14 mouse cellular contexts compared by ENCODE assay signal in the genomic region with DNA sequence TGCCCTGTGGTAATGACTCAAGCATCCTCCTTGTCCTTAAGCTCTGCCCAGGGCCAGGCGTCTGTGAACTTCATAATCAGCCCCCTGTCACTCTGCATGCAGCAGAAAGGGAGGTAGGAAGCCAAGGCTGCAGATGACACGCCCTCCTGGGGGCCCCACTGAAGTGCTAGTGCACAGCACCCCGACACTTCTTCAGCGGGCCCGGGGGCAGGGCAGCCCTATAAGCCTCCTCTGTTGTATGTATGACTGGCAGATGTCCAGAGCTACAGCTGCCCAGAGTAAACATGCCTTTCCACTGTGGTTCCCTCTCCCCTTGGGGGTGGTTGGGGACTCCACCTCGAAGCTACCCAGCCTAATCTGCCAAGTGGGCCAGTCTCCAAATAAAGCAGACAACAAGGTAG.
DNase-seq lines count a peak whose midpoint lies in the region; ATAC-seq and TF ChIP-seq lines count a peak whose summit lies in the region.
"Had no signal": no experiment of that assay in that cellular context is flagged by ENCODE, and none has a peak within 500 bp of the region (broad histone marks: within the 10 kb centered on the region; RNA-seq: fewer than 3 reads in every experiment).

No protein-coding gene starts in this region.

- no peak for TF ChIP-seq CTCF in heart, postnatal 0 days (IDR thresholded peaks at IDR 0.05; ENCODE audit: low read depth)
- no peak for TF ChIP-seq CTCF in hindbrain, postnatal 0 days (IDR thresholded peaks at IDR 0.05; ENCODE audit: low read depth)

- no peak overlapping the region for H3K4me3 ChIP-seq in heart, postnatal 0 days (ENCODE audit: low read depth, low read length)
- no peak overlapping the region for H3K4me3 ChIP-seq in midbrain, embryonic 14.5 days (replicated peaks; ENCODE audit: low read depth, low read length)
- H3K4me3 ChIP-seq in midbrain, embryonic 13.5 days (replicated peaks), result no peak overlapping the region
- H3K4me3 ChIP-seq in hindbrain, postnatal 0 days (ENCODE audit: low read length), result no peak overlapping the region
- H3K4me3 ChIP-seq: heart, embryonic 10.5 days; neural tube, embryonic 12.5 days had no signal

- H3K4me1 ChIP-seq in heart, postnatal 0 days (ENCODE audit: control insufficient read depth, insufficient read depth), result peaks cover 37% of the 10 kb centered on the region
- H3K4me1 ChIP-seq in midbrain, embryonic 14.5 days (ENCODE audit: control insufficient read depth, insufficient read depth, low read length), result peaks cover 6% of the 10 kb centered on the region; the same call in 1 of the 2 replicates
- peaks cover 21% of the 10 kb centered on the region for H3K4me1 ChIP-seq in midbrain, embryonic 13.5 days (replicated peaks)
- peaks cover 11% of the 10 kb centered on the region; the same call in 1 of the 2 replicates for H3K4me1 ChIP-seq in hindbrain, postnatal 0 days (ENCODE audit: insufficient read depth, low read length)

- H3K9me3 ChIP-seq in heart, postnatal 0 days (replicated peaks; ENCODE audit: control insufficient read depth, low read length), result no peaks in the 10 kb centered on the region
- no peaks in the 10 kb centered on the region for H3K9me3 ChIP-seq in midbrain, embryonic 14.5 days (ENCODE audit: control insufficient read depth, low read length)
- no peaks in the 10 kb centered on the region for H3K9me3 ChIP-seq in midbrain, embryonic 13.5 days
- no peaks in the 10 kb centered on the region for H3K9me3 ChIP-seq in hindbrain, postnatal 0 days (ENCODE audit: low read length)
- H3K9me3 ChIP-seq: heart, embryonic 10.5 days; neural tube, embryonic 12.5 days had no signal

- no peak overlapping the region for H3K27ac ChIP-seq in heart, postnatal 0 days (ENCODE audit: low read depth)
- no peak overlapping the region for H3K27ac ChIP-seq in midbrain, embryonic 14.5 days (replicated peaks; ENCODE audit: low read depth, low read length)
- no peak overlapping the region for H3K27ac ChIP-seq in midbrain, embryonic 13.5 days
- H3K27ac ChIP-seq in hindbrain, postnatal 0 days, result no peak overlapping the region
- H3K27ac ChIP-seq: heart, embryonic 10.5 days; neural tube, embryonic 12.5 days had no signal

- TF ChIP-seq EP300 in heart, postnatal 0 days (IDR thresholded peaks at IDR 0.05; ENCODE audit: low read depth), result no peak

- no peaks in the 10 kb centered on the region for H3K36me3 ChIP-seq in heart, postnatal 0 days (replicated peaks; ENCODE audit: control insufficient read depth, insufficient read depth, low read length)
- H3K36me3 ChIP-seq in midbrain, embryonic 14.5 days (ENCODE audit: control insufficient read depth, insufficient read depth, low read length), result no peaks in the 10 kb centered on the region
- H3K36me3 ChIP-seq in midbrain, embryonic 13.5 days, result no peaks in the 10 kb centered on the region
- H3K36me3 ChIP-seq in hindbrain, postnatal 0 days (ENCODE audit: insufficient read depth, low read length), result no peaks in the 10 kb centered on the region
- H3K36me3 ChIP-seq: heart, embryonic 10.5 days; neural tube, embryonic 12.5 days had no signal

- DNase-seq in heart, postnatal 0 days (ENCODE audit: low spot score), result peak; percentile 13
- no peak for DNase-seq in heart, postnatal 4 days
- peak; percentile 40 for DNase-seq in midbrain, embryonic 14.5 days
- peak; percentile 54 for DNase-seq in hindbrain, postnatal 0 days (ENCODE audit: low spot score)
- no peak for DNase-seq in layer of hippocampus, adult 8-10 months (ENCODE audit: low spot score in 2 of 2)
- DNase-seq: adrenal gland, postnatal 25 days; cerebellum, adult 11 months; kidney, adult 9 months; thymus, postnatal 14 days had no signal

- WGBS in heart, postnatal 0 days, result 18% methylated on average over 6 of the region's 6 CpGs
- 47% methylated on average over 6 of the region's 6 CpGs for WGBS in midbrain, embryonic 14.5 days
- 47% methylated on average over 6 of the region's 6 CpGs for WGBS in midbrain, embryonic 13.5 days
- WGBS in hindbrain, postnatal 0 days, result 29% methylated on average over 6 of the region's 6 CpGs

- H3K27me3 ChIP-seq in heart, postnatal 0 days (ENCODE audit: control insufficient read depth, insufficient read depth, low read length), result no peaks in the 10 kb centered on the region
- H3K27me3 ChIP-seq in midbrain, embryonic 14.5 days (ENCODE audit: control insufficient read depth, insufficient read depth, low read length), result no peaks in the 10 kb centered on the region
- no peaks in the 10 kb centered on the region for H3K27me3 ChIP-seq in midbrain, embryonic 13.5 days
- no peaks in the 10 kb centered on the region for H3K27me3 ChIP-seq in hindbrain, postnatal 0 days (ENCODE audit: insufficient read depth, low read length)
- H3K27me3 ChIP-seq: neural tube, embryonic 12.5 days had no signal

- H3K9ac ChIP-seq in heart, postnatal 0 days (replicated peaks; ENCODE audit: low read depth, low read length), result no peak overlapping the region
- H3K9ac ChIP-seq in midbrain, embryonic 14.5 days (replicated peaks; ENCODE audit: low read length), result no peak overlapping the region
- no peak overlapping the region for H3K9ac ChIP-seq in midbrain, embryonic 13.5 days (replicated peaks)
- no peak overlapping the region for H3K9ac ChIP-seq in hindbrain, postnatal 0 days (replicated peaks; ENCODE audit: low read length)
- H3K9ac ChIP-seq: neural tube, embryonic 12.5 days had no signal

- no peak overlapping the region for H3K4me2 ChIP-seq in heart, postnatal 0 days (ENCODE audit: low read depth, low read length)
- H3K4me2 ChIP-seq in midbrain, embryonic 14.5 days (ENCODE audit: low read length), result no peak overlapping the region
- H3K4me2 ChIP-seq in midbrain, embryonic 13.5 days (replicated peaks), result no peak overlapping the region
- H3K4me2 ChIP-seq in hindbrain, postnatal 0 days (ENCODE audit: low read depth, low read length), result no peak overlapping the region
- H3K4me2 ChIP-seq: neural tube, embryonic 12.5 days had no signal

- no peak for ATAC-seq in heart, postnatal 0 days (ENCODE audit: insufficient read depth, low read depth)
- ATAC-seq in midbrain, embryonic 14.5 days (ENCODE audit: low FRiP score, low TSS enrichment), result no peak
- ATAC-seq in midbrain, embryonic 13.5 days, result no peak
- 0 out of 2 replicates have a peak, but pooled peaks have one; percentile 19 for ATAC-seq in hindbrain, postnatal 0 days
- ATAC-seq in cerebellum, adult (ENCODE audit: insufficient number of reproducible peaks, low FRiP score, low TSS enrichment), result no peak
- ATAC-seq: CD4-positive, CD25-positive, alpha-beta regulatory T cell, adult 4 months had no signal

Comparison
In these comparisons a context has a peak if more than half of its experiments do, and no peak if none do; other contexts are left out.
1. DNase-seq: peak in heart, postnatal 0 days (single experiment), midbrain, embryonic 14.5 days (single experiment) and hindbrain, postnatal 0 days (single experiment); none in heart, postnatal 4 days (single experiment) and layer of hippocampus, adult 8-10 months (0 of 2).